Mouse (Mus musculus): ENCODE measurements around the gene Myo1e.

DNA sequence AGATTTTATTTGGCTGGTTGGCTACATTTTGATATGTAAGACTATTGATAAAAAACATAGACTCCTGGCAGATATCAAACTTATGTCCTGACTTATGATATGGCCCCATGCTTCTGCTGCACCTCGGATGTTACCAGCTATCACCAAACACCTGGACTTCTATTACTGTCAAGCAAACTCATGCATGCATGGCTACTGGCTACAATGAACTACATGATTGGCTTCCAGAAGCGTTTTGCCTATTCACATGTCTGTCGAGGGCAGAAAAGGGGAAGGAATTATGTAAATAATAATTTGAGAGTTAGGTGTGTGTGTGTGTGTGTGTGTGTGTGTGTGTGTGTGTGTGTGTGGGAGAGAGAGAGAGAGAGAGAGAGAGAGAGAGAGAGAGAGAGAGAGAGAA, 30.0 kb downstream of the Myo1e start:
- TF ChIP-seq POLR2A (IDR thresholded peaks at IDR 0.05; ENCODE audit: extremely low read depth, insufficient read depth, low read length) (no peak), CTCF (IDR thresholded peaks at IDR 0.05; ENCODE audit: extremely low read depth, insufficient read depth, low read length) (no peak)
